Mouse (Mus musculus) liver, embryonic 14.5 days (tissue): ENCODE results near the gene Olfr520. TPM values are rescaled to one million over a fixed set of nuclear protein-coding genes. Genes with fewer than 3 reads are reported as not detected.
"Not testable (repeated sequence)": the region's sequence is repeated elsewhere in the genome, so short reads cannot be mapped to it uniquely, and the experiment has no call there.

Experiments
- ATAC-seq: fragments of 200-750 bp; cut with Nextera tagmentation; 2 replicates; pipeline ENCODE4 v1.8.0; 2017; ENCODE audit warnings: moderate number of reproducible peaks, mild to moderate bottlenecking, moderate library complexity; ENCODE audit not compliant: insufficient read depth
- DNase-seq, 3 experiments: peaks; one replicate each; pipeline ENCODE4 v3.0.0-alpha.2; 2012 to 2013; ENCODE audit warnings: low read depth in 3 of 3, low spot score in 3 of 3
- H3K27ac ChIP-seq: fragments of 300-500 bp; sonication (generic); 2 replicates; pipeline ENCODE4 v1.5.1; 2014; ENCODE audit warnings: moderate library complexity, mild to moderate bottlenecking, control low read depth, inconsistent platforms
- H3K27me3 ChIP-seq: fragments of 300-500 bp; sonication (generic); 2 replicates; pipeline ENCODE4 v1.6.1; 2014; ENCODE audit warnings: mild to moderate bottlenecking, low read length, moderate library complexity; ENCODE audit not compliant: control insufficient read depth, insufficient read depth
- H3K36me3 ChIP-seq: fragments of 300-500 bp; sonication (generic); replicated peaks from 2 replicates; pipeline ENCODE4 v1.6.1; 2014; ENCODE audit warnings: low read depth; ENCODE audit not compliant: control insufficient read depth, insufficient read depth
- H3K4me1 ChIP-seq, 2 experiments: fragments of 200-500 bp in 1 of 2; fragments of 300-500 bp in 1 of 2; sonication (generic) in 1 of 2; replicated peaks; 2 replicates each; pipeline ENCODE4 v1.6.1; 2012 to 2014; ENCODE audit warnings: antibody characterized with exemption in 1 of 2, inconsistent platforms in 1 of 2, low read length in 1 of 2; ENCODE audit not compliant: control insufficient read depth in 2 of 2, insufficient read depth in 2 of 2
- H3K4me2 ChIP-seq: fragments of 300-500 bp; sonication (generic); 2 replicates; pipeline ENCODE4 v1.6.1; 2014; ENCODE audit warnings: low read depth, mild to moderate bottlenecking, control low read depth, moderate library complexity
- H3K4me3 ChIP-seq, 2 experiments: fragments of 200-500 bp in 1 of 2; fragments of 300-500 bp in 1 of 2; sonication (generic) in 1 of 2; 2 replicates each; pipeline ENCODE4 v1.5.1; 2012 to 2014; ENCODE audit warnings: low read depth in 2 of 2, low read length in 2 of 2, mild to moderate bottlenecking in 2 of 2, control low read depth in 1 of 2, inconsistent platforms in 1 of 2, moderate library complexity in 1 of 2; ENCODE audit not compliant: insufficient read depth in 1 of 2
- H3K9ac ChIP-seq: fragments of 300-500 bp; sonication (generic); replicated peaks from 2 replicates; pipeline ENCODE4 v1.6.1; 2014; ENCODE audit warnings: mild to moderate bottlenecking, control low read depth, moderate library complexity
- H3K9me3 ChIP-seq: fragments of 300-500 bp; sonication (generic); 2 replicates; pipeline ENCODE4 v1.6.1; 2016; ENCODE audit warnings: low read length, mixed read lengths; ENCODE audit not compliant: control insufficient read depth
- CTCF ChIP-seq: IDR thresholded peaks from 2 replicates; pipeline ENCODE4 v1.5.1; 2016; ENCODE audit warnings: antibody characterized with exemption, low read depth, control low read depth
- EP300 ChIP-seq: IDR thresholded peaks from 2 replicates; pipeline ENCODE4 v1.6.1; 2016; ENCODE audit warnings: antibody characterized with exemption, low read depth
- WGBS: fragments of 180-500 bp; shearing (Covaris S2); extraction: QIAGEN DNeasy Blood & Tissue Kit; methylation state at CpG from one replicate; pipeline ENCODE4 v1.1.7; 2014; ENCODE audit not compliant: insufficient replicate concordance; 5-methylcytosine and 5-hydroxymethylcytosine counted together
- polyA plus RNA-seq, 2 experiments: library from polyadenylated mRNA; depleted of rRNA in 1 of 2; stranded (reverse) in 1 of 2; unstranded in 1 of 2; fragments of >200 nt; fragmentation: Nextera tagmentation in 1 of 2; extraction: Ambion mirVana in 1 of 2; gene quantifications; 2 replicates each; pipeline versions ENCODE4 v1.2.1 to v1.2.3; 2012 to 2014

Gene Olfr520
- polyA plus RNA-seq, 2 experiments, result not detected

DNA sequence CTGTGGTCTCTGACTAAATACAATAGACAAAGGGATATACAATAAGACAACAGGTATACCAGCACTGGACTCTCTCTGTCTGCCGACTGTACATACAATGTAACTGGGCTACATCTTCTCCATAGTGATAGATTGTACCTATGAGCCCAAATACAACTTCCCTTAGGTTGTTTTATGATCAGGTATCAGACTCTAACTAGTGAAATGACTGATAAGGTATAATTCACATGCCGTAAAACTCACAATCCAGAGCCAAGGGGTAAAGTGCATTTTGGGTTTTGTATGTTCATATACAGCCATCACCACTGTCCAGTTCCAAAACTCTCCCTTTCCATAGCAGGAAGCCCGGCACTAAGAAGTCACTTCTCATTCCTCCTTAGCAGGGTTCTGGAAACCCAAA, 36.7 kb upstream of the Olfr520 start:
- Histone ChIP-seq H3K9me3 (no peaks in the 10 kb centered on the region), H3K27ac (no peak overlapping the region), H3K36me3 (no peaks in the 10 kb centered on the region), H3K4me1 (no peaks in the 10 kb centered on the region), H3K4me2 (no peak overlapping the region), H3K4me3 (no peak overlapping the region), H3K9ac (no peak overlapping the region), H3K27me3 (no peaks in the 10 kb centered on the region)
- TF ChIP-seq EP300 (no peak), CTCF (no peak)
- WGBS, result 72% methylated on average over 3 of the region's 3 CpGs
- ATAC-seq (no peak), DNase-seq (no peak)

DNA sequence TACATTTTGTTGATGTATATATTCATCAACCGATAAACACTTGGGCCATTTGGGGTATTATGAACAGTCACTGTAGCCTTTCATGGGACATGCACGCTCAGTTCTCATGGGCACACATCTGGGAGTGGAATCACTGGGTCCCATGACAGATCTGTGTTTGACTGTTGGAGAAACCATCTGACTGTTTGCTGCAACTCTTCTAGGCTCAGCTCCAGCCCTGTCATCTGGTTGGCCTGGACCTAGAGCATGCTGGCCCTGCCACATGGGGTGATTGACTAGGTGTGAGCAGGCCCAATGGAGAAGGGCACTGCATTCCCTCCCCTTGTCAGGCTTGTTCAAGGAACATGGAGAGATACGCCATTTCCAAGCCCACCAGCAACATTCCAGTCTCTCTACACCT, 36.1 kb upstream of the Olfr520 start:
- WGBS, result 59% methylated on average over 3 of the region's 3 CpGs
- Histone ChIP-seq H3K27me3 (no peaks in the 10 kb centered on the region), H3K4me1 (no peaks in the 10 kb centered on the region), H3K9ac (no peak overlapping the region), H3K4me3 (no peak overlapping the region), H3K36me3 (no peaks in the 10 kb centered on the region), H3K4me2 (no peak overlapping the region), H3K9me3 (no peaks in the 10 kb centered on the region), H3K27ac (no peak overlapping the region)
- ATAC-seq (no peak), DNase-seq (no peak)
- TF ChIP-seq EP300, result no peak
- TF ChIP-seq CTCF, result no peak

- H3K27ac ChIP-seq, H3K4me1 ChIP-seq, H3K4me3 ChIP-seq, ATAC-seq, H3K9me3 ChIP-seq, H3K36me3 ChIP-seq, H3K4me2 ChIP-seq, DNase-seq, H3K9ac ChIP-seq, H3K27me3 ChIP-seq: not testable (repeated sequence)
- WGBS, result 50% methylated on average over 5 of the region's 5 CpGs
These were observed 35.6 kb upstream of the Olfr520 start for GRCm38 (mm10) chr7:99694424-99694823.

- TF ChIP-seq EP300, result no peak
- no peak for TF ChIP-seq CTCF
- H3K9ac ChIP-seq, result no peak overlapping the region
- H3K9me3 ChIP-seq, result no peaks in the 10 kb centered on the region
- H3K4me2 ChIP-seq, result no peak overlapping the region
- H3K27me3 ChIP-seq, result no peaks in the 10 kb centered on the region
- 57% methylated on average over 8 of the region's 8 CpGs for WGBS
- no peaks in the 10 kb centered on the region for H3K4me1 ChIP-seq
- H3K36me3 ChIP-seq, result no peaks in the 10 kb centered on the region
- ATAC-seq (no peak), DNase-seq (no peak)
- no peak overlapping the region for H3K4me3 ChIP-seq
- no peak overlapping the region for H3K27ac ChIP-seq
These were observed 34.5 kb upstream of the Olfr520 start for GRCm38 (mm10) chr7:99695471-99696057.

GRCm38 (mm10) chr7:99698576-99698975, 31.5 kb upstream of the Olfr520 start:
- no peak overlapping the region for H3K27ac ChIP-seq
- 50% methylated on average over 3 of the region's 3 CpGs for WGBS
- H3K27me3 ChIP-seq, result no peaks in the 10 kb centered on the region
- H3K4me2 ChIP-seq, result no peak overlapping the region
- no peaks in the 10 kb centered on the region for H3K9me3 ChIP-seq
- H3K4me1 ChIP-seq, result no peaks in the 10 kb centered on the region
- no peak overlapping the region for H3K9ac ChIP-seq
- TF ChIP-seq CTCF, result no peak
- TF ChIP-seq EP300, result no peak
- ATAC-seq (no peak), DNase-seq (no peak)
- no peak overlapping the region for H3K4me3 ChIP-seq
- H3K36me3 ChIP-seq, result no peaks in the 10 kb centered on the region

- no peak for DNase-seq
- no peaks in the 10 kb centered on the region for H3K36me3 ChIP-seq
- H3K9ac ChIP-seq, result no peak overlapping the region
- 38% methylated on average over 3 of the region's 3 CpGs for WGBS
- no peak overlapping the region for H3K4me3 ChIP-seq
- H3K4me2 ChIP-seq, result no peak overlapping the region
- H3K4me1 ChIP-seq, result no peaks in the 10 kb centered on the region
- H3K9me3 ChIP-seq, result no peaks in the 10 kb centered on the region
- no peak overlapping the region for H3K27ac ChIP-seq
- ATAC-seq, result no peak
- no peaks in the 10 kb centered on the region for H3K27me3 ChIP-seq
- TF ChIP-seq EP300, result no peak
- no peak for TF ChIP-seq CTCF
These were observed 31.0 kb upstream of the Olfr520 start for GRCm38 (mm10) chr7:99699106-99699505.
